Mouse (Mus musculus) heart, postnatal 0 days (tissue): ENCODE measurements around the gene Ppp1r3g. TPM values are rescaled to one million over a fixed set of nuclear protein-coding genes. Genes with fewer than 3 reads are reported as not detected.

ENCODE experiments used
- ATAC-seq: fragments of 200-750 bp; cut with Nextera tagmentation; 2 replicates; pipeline ENCODE4 v1.8.0; 2017; ENCODE audit warnings: low read depth, moderate number of reproducible peaks, moderate library complexity; ENCODE audit not compliant: insufficient read depth
- DNase-seq: peaks from one replicate; pipeline ENCODE4 v3.0.0-alpha.2; 2016; ENCODE audit warnings: low spot score
- H3K27ac ChIP-seq: fragments of 300-500 bp; sonication (generic); 2 replicates; pipeline ENCODE4 v1.5.1; 2014; ENCODE audit warnings: low read depth, mild to moderate bottlenecking
- H3K27me3 ChIP-seq: fragments of 300-500 bp; sonication (generic); 2 replicates; pipeline ENCODE4 v1.6.1; 2014; ENCODE audit warnings: low read length, mixed read lengths; ENCODE audit not compliant: control insufficient read depth, insufficient read depth
- H3K36me3 ChIP-seq: fragments of 300-500 bp; sonication (generic); replicated peaks from 2 replicates; pipeline ENCODE4 v1.6.1; 2014; ENCODE audit warnings: low read length, mixed read lengths; ENCODE audit not compliant: control insufficient read depth, insufficient read depth
- H3K4me1 ChIP-seq: fragments of 300-500 bp; sonication (generic); 2 replicates; pipeline ENCODE4 v1.6.1; 2014; ENCODE audit warnings: antibody characterized with exemption; ENCODE audit not compliant: control insufficient read depth, insufficient read depth
- H3K4me2 ChIP-seq: fragments of 300-500 bp; sonication (generic); 2 replicates; pipeline ENCODE4 v1.6.1; 2014; ENCODE audit warnings: low read depth, mild to moderate bottlenecking, low read length, moderate library complexity
- H3K4me3 ChIP-seq: fragments of 300-500 bp; sonication (generic); 2 replicates; pipeline ENCODE4 v1.5.1; 2014; ENCODE audit warnings: low read depth, low read length
- H3K9ac ChIP-seq: fragments of 300-500 bp; sonication (generic); replicated peaks from 2 replicates; pipeline ENCODE4 v1.6.1; 2014; ENCODE audit warnings: low read depth, low read length, mixed read lengths
- H3K9me3 ChIP-seq: fragments of 300-500 bp; sonication (generic); replicated peaks from 2 replicates; pipeline ENCODE4 v1.6.1; 2016; ENCODE audit warnings: low read length; ENCODE audit not compliant: control insufficient read depth
- CTCF ChIP-seq: IDR thresholded peaks from 2 replicates; pipeline ENCODE4 v1.5.1; 2016; ENCODE audit warnings: antibody characterized with exemption, control low read depth, low read depth
- EP300 ChIP-seq: IDR thresholded peaks from 2 replicates; pipeline ENCODE4 v1.6.1; 2016; ENCODE audit warnings: antibody characterized with exemption, low read depth
- WGBS: fragments of 180-500 bp; shearing (Covaris S2); extraction: QIAGEN DNeasy Blood & Tissue Kit; methylation state at CpG from one replicate; pipeline ENCODE4 v1.1.7; 2014; 5-methylcytosine and 5-hydroxymethylcytosine counted together
- polyA plus RNA-seq: library from polyadenylated mRNA; unstranded; fragments of >200 nt; fragmentation: Nextera tagmentation; extraction: Ambion mirVana; gene quantifications from 2 replicates; pipeline ENCODE4 v1.2.1, GENCODE M21; 2015
- total RNA-seq: library from RNA; depleted of rRNA; stranded (reverse); fragments of >200 nt; gene quantifications from 2 replicates; pipeline ENCODE4 v1.2.3, GENCODE M21; 2014; ENCODE audit warnings: low replicate concordance

Ppp1r3g gene
- total and polyA plus RNA-seq, 2 experiments from 2014 or later: 2.5 to 11.8 TPM

DNA sequence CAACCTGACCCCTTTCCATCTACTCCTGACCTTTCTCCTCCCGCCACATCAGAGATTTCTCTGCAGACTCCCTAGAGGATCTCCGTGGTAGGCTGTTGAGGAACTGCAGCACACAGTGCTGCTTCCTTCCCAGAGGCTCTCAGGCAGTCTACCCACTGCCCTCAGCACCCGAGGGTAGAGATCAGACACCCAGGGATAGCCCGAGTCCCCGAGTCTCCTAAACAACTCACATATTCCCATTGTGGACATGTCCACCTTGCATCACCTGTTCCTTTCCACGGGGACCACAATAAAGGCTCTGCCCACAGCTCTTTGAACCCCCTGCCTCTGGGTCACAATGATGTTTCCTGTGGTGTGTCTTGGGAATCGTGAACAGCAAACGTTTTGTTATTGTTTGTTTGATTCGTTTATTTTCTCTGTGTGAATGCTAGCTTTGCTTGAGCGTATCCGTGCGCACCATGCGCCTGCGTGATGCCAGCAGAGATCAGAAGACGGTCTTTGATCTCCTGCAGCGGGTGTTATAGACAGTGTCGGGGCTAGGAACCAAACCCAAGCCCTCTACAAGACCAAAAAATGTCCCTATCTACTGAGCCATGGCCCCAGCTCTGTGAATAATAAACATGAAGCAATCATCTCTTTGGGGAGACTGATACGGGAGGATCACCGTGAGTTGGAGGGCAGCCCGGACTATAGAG, 11.8 kb upstream of the Ppp1r3g start:
- Histone ChIP-seq H3K4me3 (no peak overlapping the region), H3K27me3 (no peaks in the 10 kb centered on the region), H3K9me3 (no peaks in the 10 kb centered on the region), H3K9ac (no peak overlapping the region), H3K36me3 (no peaks in the 10 kb centered on the region), H3K4me1 (no peaks in the 10 kb centered on the region), H3K4me2 (no peak overlapping the region), H3K27ac (no peak overlapping the region)
- no peak for TF ChIP-seq CTCF
- TF ChIP-seq EP300: no peak
- DNase-seq (no peak), ATAC-seq (no peak)
- WGBS: 65% methylated on average over 20 of the region's 20 CpGs

GRCm38 (mm10) chr13:35947354-35948000, 11.2 kb upstream of the Ppp1r3g start:
- no peaks in the 10 kb centered on the region for H3K9me3 ChIP-seq
- peak; percentile 64 for DNase-seq
- 16% methylated on average over 14 of the region's 14 CpGs for WGBS
- H3K27ac ChIP-seq: no peak overlapping the region
- TF ChIP-seq EP300 (no peak), CTCF (peak; percentile 95)
- no peak overlapping the region for H3K4me3 ChIP-seq
- H3K4me2 ChIP-seq: no peak overlapping the region
- H3K27me3 ChIP-seq: no peaks in the 10 kb centered on the region
- no peaks in the 10 kb centered on the region for H3K4me1 ChIP-seq
- no peak overlapping the region for H3K9ac ChIP-seq
- no peaks in the 10 kb centered on the region for H3K36me3 ChIP-seq
- no peak for ATAC-seq

GRCm38 (mm10) chr13:35949814-35950455, 8.7 kb upstream of the Ppp1r3g start:
- ATAC-seq: no peak
- no peak overlapping the region for H3K9ac ChIP-seq
- peak; percentile 17 for DNase-seq
- H3K4me2 ChIP-seq: no peak overlapping the region
- no peaks in the 10 kb centered on the region for H3K36me3 ChIP-seq
- H3K27ac ChIP-seq: no peak overlapping the region
- no peaks in the 10 kb centered on the region for H3K27me3 ChIP-seq
- H3K9me3 ChIP-seq: no peaks in the 10 kb centered on the region
- WGBS: 64% methylated on average over 17 of the region's 17 CpGs
- TF ChIP-seq EP300 (no peak), CTCF (no peak)
- no peak overlapping the region for H3K4me3 ChIP-seq
- H3K4me1 ChIP-seq: no peaks in the 10 kb centered on the region

GRCm38 (mm10) chr13:35959391-35960067, 890 bp downstream of the Ppp1r3g start:
- no peak overlapping the region for H3K27ac ChIP-seq
- H3K36me3 ChIP-seq: no peaks in the 10 kb centered on the region
- no peak overlapping the region for H3K4me2 ChIP-seq
- ATAC-seq: no peak
- TF ChIP-seq EP300 (no peak), CTCF (no peak)
- H3K9ac ChIP-seq: no peak overlapping the region
- peaks cover 13% of the 10 kb centered on the region; the same call in 1 of the 2 replicates for H3K9me3 ChIP-seq
- H3K4me3 ChIP-seq: no peak overlapping the region
- H3K27me3 ChIP-seq: no peaks in the 10 kb centered on the region
- 75% methylated on average over 12 of the region's 12 CpGs for WGBS
- no peaks in the 10 kb centered on the region for H3K4me1 ChIP-seq
- DNase-seq: no peak

DNA sequence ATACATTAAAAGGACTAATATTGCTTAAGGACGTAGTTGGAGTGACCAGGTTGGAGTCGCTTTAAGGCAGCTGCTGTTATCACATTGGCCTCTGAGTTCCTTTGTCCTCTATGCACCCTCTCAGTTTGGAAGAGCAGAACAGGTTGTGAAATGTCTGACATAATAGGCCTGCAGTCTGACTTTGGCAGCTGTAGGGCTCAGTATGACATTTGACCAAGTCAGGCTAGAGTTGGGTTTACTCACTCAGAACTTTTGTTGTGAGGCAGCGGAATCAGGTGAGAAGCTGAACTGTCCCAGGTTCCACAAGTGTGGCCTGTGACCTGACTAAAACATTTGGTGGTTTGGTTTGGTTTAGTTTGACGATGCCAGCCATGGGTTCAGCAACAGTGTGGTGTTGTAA, 4.9 kb downstream of the Ppp1r3g start:
- 71% methylated on average over 4 of the region's 4 CpGs for WGBS
- no peak for DNase-seq
- Histone ChIP-seq H3K27me3 (no peaks in the 10 kb centered on the region; the same call in 1 of the 2 replicates), H3K4me3 (no peak overlapping the region), H3K27ac (no peak overlapping the region), H3K4me2 (no peak overlapping the region), H3K9me3 (no peaks in the 10 kb centered on the region), H3K36me3 (no peaks in the 10 kb centered on the region), H3K9ac (no peak overlapping the region), H3K4me1 (peaks cover 4% of the 10 kb centered on the region)
- TF ChIP-seq EP300: no peak
- TF ChIP-seq CTCF: no peak
- ATAC-seq: no peak; the same call in 1 of the 2 replicates
